Mouse (Mus musculus) hindbrain, embryonic 14.5 days (tissue): ENCODE results near the gene Sytl3. TPM values are rescaled to one million over a fixed set of nuclear protein-coding genes. Genes with fewer than 3 reads are reported as not detected.
"Not testable (repeated sequence)": the region's sequence is repeated elsewhere in the genome, so short reads cannot be mapped to it uniquely, and the experiment has no call there.

Experiments used
- ATAC-seq: fragments of 200-750 bp; cut with Nextera tagmentation; 2 replicates; pipeline ENCODE4 v1.8.0; 2017; ENCODE audit warnings: moderate number of reproducible peaks, mild to moderate bottlenecking, moderate TSS enrichment, moderate library complexity; ENCODE audit not compliant: low FRiP score
- DNase-seq: peaks from one replicate; pipeline ENCODE4 v3.0.0-alpha.2; 2015; ENCODE audit warnings: low spot score
- H3K27ac ChIP-seq: fragments of 300-500 bp; sonication (generic); 2 replicates; pipeline ENCODE4 v1.5.1; 2014; ENCODE audit warnings: mild to moderate bottlenecking, moderate library complexity
- H3K27me3 ChIP-seq: fragments of 300-500 bp; sonication (generic); 2 replicates; pipeline ENCODE4 v1.6.1; 2014; ENCODE audit warnings: mild to moderate bottlenecking, low read length, mixed read lengths; ENCODE audit not compliant: control insufficient read depth, insufficient read depth
- H3K36me3 ChIP-seq: fragments of 300-500 bp; sonication (generic); replicated peaks from 2 replicates; pipeline ENCODE4 v1.6.1; 2014; ENCODE audit not compliant: control insufficient read depth, insufficient read depth
- H3K4me1 ChIP-seq: fragments of 300-500 bp; sonication (generic); replicated peaks from 2 replicates; pipeline ENCODE4 v1.6.1; 2014; ENCODE audit warnings: antibody characterized with exemption, low read length, mixed read lengths; ENCODE audit not compliant: control insufficient read depth, insufficient read depth
- H3K4me2 ChIP-seq: fragments of 300-500 bp; sonication (generic); replicated peaks from 2 replicates; pipeline ENCODE4 v1.6.1; 2014; ENCODE audit warnings: mild to moderate bottlenecking, moderate library complexity
- H3K4me3 ChIP-seq: fragments of 300-500 bp; sonication (generic); replicated peaks from 2 replicates; pipeline ENCODE4 v1.5.1; 2014; ENCODE audit warnings: mild to moderate bottlenecking, low read length
- H3K9ac ChIP-seq: fragments of 300-500 bp; sonication (generic); 2 replicates; pipeline ENCODE4 v1.6.1; 2014
- H3K9me3 ChIP-seq: fragments of 300-500 bp; sonication (generic); 2 replicates; pipeline ENCODE4 v1.6.1; 2016; ENCODE audit warnings: low read length; ENCODE audit not compliant: control insufficient read depth
- WGBS: fragments of 180-500 bp; shearing (Covaris S2); extraction: QIAGEN DNeasy Blood & Tissue Kit; methylation state at CpG from one replicate; pipeline ENCODE4 v1.1.7; 2014; 5-methylcytosine and 5-hydroxymethylcytosine counted together
- polyA plus RNA-seq: library from polyadenylated mRNA; unstranded; fragments of >200 nt; fragmentation: Nextera tagmentation; extraction: Ambion mirVana; gene quantifications from 2 replicates; pipeline ENCODE4 v1.2.1, GENCODE M21; 2014

Gene Sytl3
- polyA plus RNA-seq, 1 experiment from 2014 or later = 0.91 TPM

DNA sequence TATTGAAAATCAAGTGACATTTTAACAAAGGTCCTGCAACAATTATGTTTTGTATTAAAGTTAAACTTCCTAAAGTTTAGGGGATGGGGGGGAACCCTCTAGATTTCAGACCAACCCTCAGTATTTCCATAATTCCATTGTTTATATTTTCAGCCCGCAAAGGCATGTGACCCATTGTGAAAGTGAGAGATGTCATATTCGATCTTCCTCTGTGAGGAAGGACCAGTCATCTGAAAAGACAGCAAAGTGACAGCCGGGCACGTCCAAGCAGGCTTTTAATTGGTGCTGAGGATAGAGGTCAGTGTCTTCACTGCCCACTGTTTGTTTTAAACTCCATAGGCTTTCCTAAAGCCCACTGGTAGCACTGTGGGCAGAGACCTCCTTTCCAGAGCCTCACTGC, 22.8 kb downstream of the Sytl3 start:
- WGBS = 77% methylated on average over 4 of the region's 4 CpGs

DNA sequence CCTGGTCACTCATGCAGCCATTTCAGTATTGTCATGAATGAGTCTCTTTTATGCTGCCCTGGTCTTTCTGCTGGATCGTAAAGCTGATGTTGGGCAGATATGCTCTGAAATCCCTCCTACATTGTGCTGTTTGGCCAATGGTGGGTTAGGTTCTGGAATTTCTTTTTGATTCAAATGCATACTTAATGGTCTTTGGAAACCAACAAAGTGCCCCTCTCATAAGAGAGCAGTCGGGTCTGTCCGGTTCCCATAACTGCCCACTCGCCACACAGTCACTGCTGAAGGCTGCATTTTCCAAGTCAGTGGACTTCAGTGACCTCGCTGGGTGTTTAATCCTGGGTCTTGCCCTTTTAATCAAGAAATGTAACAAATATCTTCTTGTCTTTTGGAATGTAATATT, 24.8 kb downstream of the Sytl3 start:
- no CpG with 5 or more reads among the region's 5 CpGs for whole genome bisulfite sequencing
- H3K4me3 ChIP-seq, H3K36me3 ChIP-seq, H3K4me1 ChIP-seq, H3K27ac ChIP-seq, ATAC-seq, H3K9ac ChIP-seq, H3K4me2 ChIP-seq, DNase-seq, H3K27me3 ChIP-seq, H3K9me3 ChIP-seq: not testable (repeated sequence)

More for the DNA sequence above, 22.8 kb downstream of the Sytl3 start:
- DNase-seq, H3K4me2 ChIP-seq, H3K27me3 ChIP-seq, H3K4me1 ChIP-seq, H3K4me3 ChIP-seq, H3K27ac ChIP-seq, H3K9me3 ChIP-seq, ATAC-seq, H3K9ac ChIP-seq, H3K36me3 ChIP-seq: not testable (repeated sequence)

- H3K36me3 ChIP-seq, H3K9me3 ChIP-seq, H3K9ac ChIP-seq, H3K4me1 ChIP-seq, H3K4me2 ChIP-seq, H3K27me3 ChIP-seq, H3K4me3 ChIP-seq: not testable (repeated sequence)
- peak; percentile 22 for DNase-seq
- WGBS = no CpG with 5 or more reads among the region's 4 CpGs
- peak overlapping the region; percentile 54; the same call in 1 of the 2 replicates for H3K27ac ChIP-seq
- peak; percentile 85 for ATAC-seq
These were observed 25.8 kb downstream of the Sytl3 start for GRCm38 (mm10) chr17:6684464-6685287.

- H3K9me3 ChIP-seq, H3K4me2 ChIP-seq, H3K9ac ChIP-seq, H3K36me3 ChIP-seq, H3K27me3 ChIP-seq, ATAC-seq, H3K4me3 ChIP-seq, H3K27ac ChIP-seq, H3K4me1 ChIP-seq, DNase-seq: not testable (repeated sequence)
- WGBS = 16% methylated on average over 3 of the region's 8 CpGs
These were observed 26.5 kb downstream of the Sytl3 start for GRCm38 (mm10) chr17:6685288-6685818.

DNA sequence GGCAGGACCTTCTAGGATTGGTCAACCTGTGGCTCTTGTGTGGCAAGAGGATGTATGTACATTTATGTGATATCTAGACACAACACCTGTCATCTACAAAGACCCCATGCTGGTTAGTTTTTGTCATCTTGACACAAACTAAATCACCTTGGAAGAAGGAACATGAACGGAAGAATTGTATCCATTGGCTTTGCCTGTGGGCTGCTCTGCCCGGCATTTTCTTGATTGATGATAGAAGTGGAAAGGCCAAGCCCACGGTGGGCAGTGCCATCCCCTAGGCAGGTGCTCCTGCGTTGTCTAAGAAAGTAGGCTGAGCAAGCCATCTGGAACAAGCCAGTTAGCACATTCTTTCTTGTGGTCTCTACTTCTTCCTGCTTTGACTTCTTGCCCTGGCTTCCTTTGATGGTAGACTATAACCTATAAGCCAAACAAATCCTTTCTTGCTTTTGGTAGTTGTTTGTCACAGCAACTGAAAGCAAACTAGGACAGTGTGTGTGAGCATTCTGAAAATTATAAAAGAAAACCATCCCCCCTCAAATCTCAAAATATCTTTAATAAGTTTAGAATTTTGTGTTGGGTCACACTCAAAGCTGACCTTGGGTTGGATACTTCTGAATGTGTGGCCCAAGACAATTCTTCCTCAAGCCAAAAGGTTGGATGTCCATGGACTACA, 27.5 kb downstream of the Sytl3 start:
- H3K36me3 ChIP-seq, H3K4me1 ChIP-seq, H3K9me3 ChIP-seq, H3K4me3 ChIP-seq, H3K27me3 ChIP-seq, DNase-seq, H3K4me2 ChIP-seq, ATAC-seq, H3K9ac ChIP-seq, H3K27ac ChIP-seq: not testable (repeated sequence)
- WGBS = 94% methylated on average over 2 of the region's 4 CpGs

DNA sequence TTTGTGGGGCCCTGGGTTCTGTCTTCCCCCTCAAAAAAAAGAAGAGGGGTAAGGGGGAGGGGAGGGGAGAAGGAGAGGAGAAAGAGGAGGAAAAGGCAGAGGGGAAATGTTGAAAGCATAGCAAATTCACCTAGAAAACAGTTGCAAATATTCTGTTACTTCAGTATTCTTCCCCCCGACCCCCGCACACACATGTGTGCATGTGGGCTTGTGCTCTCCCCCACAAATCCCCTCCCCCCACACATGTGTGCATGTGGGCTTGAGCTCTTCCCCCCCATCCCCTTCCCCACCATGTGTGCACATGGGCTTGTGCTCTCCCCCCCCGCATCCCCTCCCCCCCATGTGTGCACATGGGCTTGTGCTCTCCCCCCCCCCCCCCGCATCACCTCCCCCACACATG, 30.5 kb downstream of the Sytl3 start:
- H3K36me3 ChIP-seq, H3K27me3 ChIP-seq, H3K4me1 ChIP-seq, H3K27ac ChIP-seq, H3K9ac ChIP-seq, H3K9me3 ChIP-seq, H3K4me2 ChIP-seq, ATAC-seq, H3K4me3 ChIP-seq, DNase-seq: not testable (repeated sequence)
- 100% methylated on average over 2 of the region's 4 CpGs for WGBS

- H3K9ac ChIP-seq, H3K4me1 ChIP-seq, H3K27ac ChIP-seq, ATAC-seq, H3K4me3 ChIP-seq, H3K27me3 ChIP-seq, H3K36me3 ChIP-seq, H3K9me3 ChIP-seq, H3K4me2 ChIP-seq: not testable (repeated sequence)
- DNase-seq = peak; percentile 74
- WGBS = 14% methylated on average over 2 of the region's 2 CpGs
These were observed 32.7 kb downstream of the Sytl3 start for GRCm38 (mm10) chr17:6691596-6691995.

DNA sequence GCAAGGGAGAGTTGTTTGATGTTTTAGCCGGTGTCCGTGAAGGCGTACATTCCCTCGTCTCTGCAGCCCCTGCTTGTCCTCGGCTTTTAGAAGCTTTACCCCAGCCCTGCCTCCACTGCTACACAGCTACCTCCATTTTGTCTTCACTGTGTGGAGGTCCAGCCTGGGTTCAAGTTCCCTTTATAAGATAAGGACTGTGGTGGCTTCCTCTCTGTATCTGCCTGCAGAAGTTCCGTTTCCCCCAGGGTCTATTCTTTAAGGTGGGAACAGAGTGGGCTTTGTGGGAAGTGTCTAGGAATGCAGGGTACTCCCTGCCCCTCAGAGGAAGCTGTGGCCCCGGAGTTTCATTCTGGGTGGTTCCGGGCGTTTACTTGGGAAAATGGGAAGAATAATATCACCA, 36.8 kb downstream of the Sytl3 start:
- DNase-seq, ATAC-seq: not testable (repeated sequence)

DNA sequence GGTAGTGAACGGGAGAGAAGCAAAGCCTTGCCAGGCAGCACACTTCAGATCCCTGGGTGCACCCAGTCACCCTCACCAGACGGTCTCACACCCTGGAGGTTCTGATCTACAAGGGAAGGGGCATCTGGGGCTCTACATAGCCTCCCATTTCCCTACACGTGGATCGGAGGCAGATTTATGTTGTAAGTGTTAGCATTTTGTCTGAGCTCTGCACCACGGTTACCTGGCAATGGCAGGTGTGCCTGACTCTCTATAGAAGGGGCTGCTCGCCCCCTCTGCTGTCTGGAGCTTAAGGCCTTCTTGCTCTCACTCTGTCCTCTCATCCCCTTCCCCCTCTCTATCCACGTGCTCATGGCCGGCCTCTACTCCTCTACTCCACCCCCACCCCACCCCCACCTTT, 37.6 kb downstream of the Sytl3 start:
- not testable (repeated sequence) for H3K4me3 ChIP-seq, H3K4me2 ChIP-seq, H3K9ac ChIP-seq, H3K9me3 ChIP-seq, DNase-seq, H3K27me3 ChIP-seq, ATAC-seq, H3K27ac ChIP-seq, H3K4me1 ChIP-seq, H3K36me3 ChIP-seq
- WGBS = 57% methylated on average over 8 of the region's 8 CpGs

More for the DNA sequence above, 36.8 kb downstream of the Sytl3 start:
- 83% methylated on average over 9 of the region's 9 CpGs for WGBS
- not testable (repeated sequence) for H3K4me2 ChIP-seq, H3K4me3 ChIP-seq, H3K27ac ChIP-seq, H3K4me1 ChIP-seq, H3K9me3 ChIP-seq, H3K9ac ChIP-seq, H3K36me3 ChIP-seq, H3K27me3 ChIP-seq
